Mouse (Mus musculus) midbrain, embryonic 10.5 days (tissue): Measurements from ENCODE around the gene Rpl14. TPM values are rescaled to one million over a fixed set of nuclear protein-coding genes. Genes with fewer than 3 reads are reported as not detected.
A peak's percentile ranks its signal among the peaks of the same experiment; 100 is the strongest.

Source experiments
- DNase-seq: peaks from one replicate; pipeline ENCODE4 v3.0.0-alpha.2; 2017; ENCODE audit warnings: low spot score
- H3K27ac ChIP-seq: fragments of 300-500 bp; sonication (generic); replicated peaks from 2 replicates; pipeline ENCODE4 v1.5.1; 2016; ENCODE audit warnings: mild to moderate bottlenecking
- H3K27me3 ChIP-seq: fragments of 300-500 bp; sonication (generic); 2 replicates; pipeline ENCODE4 v1.6.1; 2016; ENCODE audit warnings: low read depth, mild to moderate bottlenecking; ENCODE audit not compliant: poor library complexity, severe bottlenecking
- H3K36me3 ChIP-seq: fragments of 300-500 bp; sonication (generic); 2 replicates; pipeline ENCODE4 v1.6.1; 2016; ENCODE audit warnings: mild to moderate bottlenecking, moderate library complexity
- H3K4me1 ChIP-seq: fragments of 300-500 bp; sonication (generic); 2 replicates; pipeline ENCODE4 v1.6.1; 2016
- H3K4me3 ChIP-seq: fragments of 300-500 bp; sonication (generic); 2 replicates; pipeline ENCODE4 v1.5.1; 2016; ENCODE audit warnings: mild to moderate bottlenecking, moderate library complexity
- H3K9me3 ChIP-seq: fragments of 300-500 bp; sonication (generic); replicated peaks from 2 replicates; pipeline ENCODE4 v1.6.1; 2016; ENCODE audit warnings: mild to moderate bottlenecking
- WGBS: fragments of 180-500 bp; shearing (Covaris S2); methylation state at CpG from one replicate; pipeline ENCODE4 v1.1.7; 2016; 5-methylcytosine and 5-hydroxymethylcytosine counted together
- polyA plus RNA-seq: library from polyadenylated mRNA; unstranded; fragments of >200 nt; fragmentation: Nextera tagmentation; extraction: Ambion mirVana; gene quantifications from 2 replicates; pipeline ENCODE4 v1.2.1, GENCODE M21; 2016

Gene Rpl14
- polyA plus RNA-seq, 1 experiment from 2014 or later, result 854 TPM

GRCm38 (mm10) chr9:120546482-120546881, 24.8 kb upstream of the Rpl14 start:
- no peaks in the 10 kb centered on the region for H3K36me3 ChIP-seq
- DNase-seq, result no peak
- H3K4me3 ChIP-seq, result no peak overlapping the region
- peaks cover 12% of the 10 kb centered on the region for H3K4me1 ChIP-seq
- H3K27ac ChIP-seq, result no peak overlapping the region
- WGBS, result 93% methylated on average over 9 of the region's 9 CpGs
- H3K27me3 ChIP-seq, result peaks cover 8% of the 10 kb centered on the region
- H3K9me3 ChIP-seq, result no peaks in the 10 kb centered on the region

GRCm38 (mm10) chr9:120547026-120547668, 24.1 kb upstream of the Rpl14 start:
- Histone ChIP-seq H3K27ac (no peak overlapping the region), H3K36me3 (no peaks in the 10 kb centered on the region), H3K9me3 (no peaks in the 10 kb centered on the region), H3K4me1 (peaks cover 8% of the 10 kb centered on the region), H3K4me3 (no peak overlapping the region), H3K27me3 (peaks cover 2% of the 10 kb centered on the region)
- DNase-seq, result no peak
- 34% methylated on average over 16 of the region's 16 CpGs for WGBS

GRCm38 (mm10) chr9:120550778-120551177, 20.5 kb upstream of the Rpl14 start:
- Histone ChIP-seq H3K27me3 (no peaks in the 10 kb centered on the region), H3K36me3 (no peaks in the 10 kb centered on the region), H3K4me3 (no peak overlapping the region), H3K9me3 (no peaks in the 10 kb centered on the region), H3K4me1 (peaks cover 5% of the 10 kb centered on the region), H3K27ac (no peak overlapping the region)
- DNase-seq, result no peak
- WGBS, result 92% methylated on average over 9 of the region's 9 CpGs

- no peaks in the 10 kb centered on the region for H3K9me3 ChIP-seq
- DNase-seq, result no peak
- H3K27me3 ChIP-seq, result no peaks in the 10 kb centered on the region
- no peak overlapping the region for H3K27ac ChIP-seq
- 84% methylated on average over 3 of the region's 3 CpGs for WGBS
- no peaks in the 10 kb centered on the region for H3K36me3 ChIP-seq
- no peak overlapping the region for H3K4me3 ChIP-seq
- H3K4me1 ChIP-seq, result no peaks in the 10 kb centered on the region
Measured at GRCm38 (mm10) chr9:120563590-120563989, 7.7 kb upstream of the Rpl14 start.

- 88% methylated on average over 2 of the region's 2 CpGs for WGBS
- Histone ChIP-seq H3K4me3 (no peak overlapping the region), H3K27me3 (no peaks in the 10 kb centered on the region), H3K9me3 (no peaks in the 10 kb centered on the region), H3K4me1 (no peaks in the 10 kb centered on the region), H3K27ac (no peak overlapping the region), H3K36me3 (no peaks in the 10 kb centered on the region)
- no peak for DNase-seq
Measured at GRCm38 (mm10) chr9:120564247-120564646, 7.0 kb upstream of the Rpl14 start.

- H3K27me3 ChIP-seq, result no peaks in the 10 kb centered on the region
- H3K9me3 ChIP-seq, result no peaks in the 10 kb centered on the region
- H3K4me1 ChIP-seq, result peaks cover 9% of the 10 kb centered on the region
- no peak for DNase-seq
- no peak overlapping the region for H3K4me3 ChIP-seq
- WGBS, result 82% methylated on average over 5 of the region's 5 CpGs
- H3K27ac ChIP-seq, result no peak overlapping the region
- H3K36me3 ChIP-seq, result no peaks in the 10 kb centered on the region
Measured at GRCm38 (mm10) chr9:120566384-120566783, 4.9 kb upstream of the Rpl14 start.

GRCm38 (mm10) chr9:120568917-120569316, 2.3 kb upstream of the Rpl14 start:
- no peak overlapping the region for H3K27ac ChIP-seq
- H3K36me3 ChIP-seq, result peaks cover 19% of the 10 kb centered on the region
- H3K9me3 ChIP-seq, result no peaks in the 10 kb centered on the region
- H3K4me1 ChIP-seq, result peaks cover 24% of the 10 kb centered on the region
- no peak for DNase-seq
- H3K4me3 ChIP-seq, result no peak overlapping the region
- whole genome bisulfite sequencing, result 80% methylated on average over 2 of the region's 2 CpGs
- no peaks in the 10 kb centered on the region for H3K27me3 ChIP-seq

GRCm38 (mm10) chr9:120569721-120570333, 1.4 kb upstream of the Rpl14 start:
- no peaks in the 10 kb centered on the region for H3K27me3 ChIP-seq
- H3K4me1 ChIP-seq, result peaks cover 24% of the 10 kb centered on the region
- DNase-seq, result peak; percentile 38
- no peak overlapping the region for H3K4me3 ChIP-seq
- WGBS, result 66% methylated on average over 13 of the region's 13 CpGs
- H3K27ac ChIP-seq, result 0 out of 2 replicates have a peak overlapping the region, but pooled peaks have one; percentile 98
- peaks cover 28% of the 10 kb centered on the region for H3K36me3 ChIP-seq
- H3K9me3 ChIP-seq, result no peaks in the 10 kb centered on the region

- peaks cover 24% of the 10 kb centered on the region for H3K4me1 ChIP-seq
- peak overlapping the region; percentile 98; the same call in 1 of the 2 replicates for H3K27ac ChIP-seq
- peak overlapping the region; percentile 98 for H3K4me3 ChIP-seq
- peaks cover 33% of the 10 kb centered on the region for H3K36me3 ChIP-seq
- H3K27me3 ChIP-seq, result no peaks in the 10 kb centered on the region
- WGBS, result 66% methylated on average over 2 of the region's 2 CpGs
- H3K9me3 ChIP-seq, result no peaks in the 10 kb centered on the region
- DNase-seq, result no peak
Measured at GRCm38 (mm10) chr9:120570334-120570725, 914 bp upstream of the Rpl14 start.

GRCm38 (mm10) chr9:120571593-120572385, 545 bp downstream of the Rpl14 start:
- peak overlapping the region; percentile 98 for H3K4me3 ChIP-seq
- H3K27ac ChIP-seq, result peak overlapping the region; percentile 98
- WGBS, result 2% methylated on average over 53 of the region's 53 CpGs
- DNase-seq, result no peak
- H3K4me1 ChIP-seq, result peaks cover 33% of the 10 kb centered on the region
- peaks cover 44% of the 10 kb centered on the region for H3K36me3 ChIP-seq
- H3K27me3 ChIP-seq, result no peaks in the 10 kb centered on the region
- H3K9me3 ChIP-seq, result no peaks in the 10 kb centered on the region

- WGBS, result 62% methylated on average over 6 of the region's 6 CpGs
- H3K4me3 ChIP-seq, result peak overlapping the region; percentile 87
- H3K36me3 ChIP-seq, result peaks cover 44% of the 10 kb centered on the region
Measured at GRCm38 (mm10) chr9:120575748-120576661, 4.8 kb downstream of the Rpl14 start.

GRCm38 (mm10) chr9:120576662-120577013, 5.4 kb downstream of the Rpl14 start:
- Histone ChIP-seq H3K27ac (peak overlapping the region; percentile 33; the same call in 1 of the 2 replicates), H3K36me3 (peaks cover 44% of the 10 kb centered on the region), H3K27me3 (no peaks in the 10 kb centered on the region), H3K4me1 (peaks cover 40% of the 10 kb centered on the region), H3K4me3 (peak overlapping the region; percentile 87), H3K9me3 (no peaks in the 10 kb centered on the region)
- 9% methylated on average over 4 of the region's 4 CpGs for WGBS
- DNase-seq, result no peak

More at GRCm38 (mm10) chr9:120575748-120576661, 4.8 kb downstream of the Rpl14 start:
- Histone ChIP-seq H3K27me3 (no peaks in the 10 kb centered on the region), H3K9me3 (no peaks in the 10 kb centered on the region), H3K27ac (peak overlapping the region; percentile 33; the same call in 1 of the 2 replicates), H3K4me1 (peaks cover 39% of the 10 kb centered on the region)
- DNase-seq, result peak; percentile 28
